Mouse (Mus musculus): ENCODE results near the gene Klhdc8b.
A peak's percentile ranks its signal among the peaks of the same experiment; 100 is the strongest.

The Klhdc8b gene

GRCm38 (mm10) chr9:108481520-108482210, 20.3 kb upstream of the Klhdc8b start:
- no peak for DNase-seq

- DNase-seq = no peak
These were observed 19.6 kb upstream of the Klhdc8b start for GRCm38 (mm10) chr9:108480813-108481519.

- DNase-seq = no peak
These were observed 18.5 kb upstream of the Klhdc8b start, which contains the start of gene Lamb2 for GRCm38 (mm10) chr9:108479721-108480351. Gene Lamb2, plus strand, starts transcription at chr9:108479736.

DNA sequence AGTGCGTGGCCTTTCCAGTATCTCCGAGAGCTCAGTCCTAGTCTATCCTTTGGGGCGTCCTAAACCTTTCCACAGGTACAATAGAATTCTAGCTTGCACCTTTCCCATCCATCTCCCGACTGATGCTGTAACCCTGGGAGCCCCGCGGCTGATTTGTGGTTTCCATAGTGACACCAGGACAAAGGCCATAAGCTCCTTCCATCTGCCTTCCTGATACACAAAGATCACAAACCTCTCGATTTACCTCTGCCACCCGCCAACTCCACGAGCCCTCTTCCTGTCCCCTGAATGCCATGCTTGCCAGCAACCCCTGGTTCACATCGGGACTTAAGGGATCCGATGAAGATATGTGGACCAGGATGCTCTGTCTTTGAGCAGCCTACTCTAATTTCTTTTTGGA, 17.9 kb upstream of the Klhdc8b start:
- no peak for DNase-seq

GRCm38 (mm10) chr9:108478638-108479156, 17.3 kb upstream of the Klhdc8b start:
- peak; percentile 41 to 61 for DNase-seq

GRCm38 (mm10) chr9:108474528-108474927, 13.1 kb upstream of the Klhdc8b start:
- no peak for DNase-seq

DNA sequence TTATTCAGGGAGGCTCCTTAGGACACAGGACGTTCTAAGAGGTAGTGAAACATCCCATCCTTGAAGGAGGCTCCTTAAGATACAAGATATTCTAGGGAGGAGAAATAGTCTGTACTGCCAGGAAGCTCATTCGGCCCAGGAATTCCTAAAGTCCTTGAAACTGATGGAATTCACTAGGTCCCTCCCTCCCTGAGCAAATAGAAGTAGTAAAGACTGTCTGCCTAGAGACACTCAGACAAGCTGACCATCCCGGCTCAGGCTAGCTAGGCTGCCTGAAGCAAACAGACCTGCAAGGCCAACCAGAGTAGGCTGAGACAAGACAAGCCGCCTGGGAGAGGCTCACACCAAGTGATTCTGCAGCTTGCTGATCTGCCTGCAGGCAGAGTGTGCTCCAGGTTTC, 8.5 kb upstream of the Klhdc8b start:
- no peak for DNase-seq

GRCm38 (mm10) chr9:108469430-108469829, 8.0 kb upstream of the Klhdc8b start:
- no peak for DNase-seq

DNA sequence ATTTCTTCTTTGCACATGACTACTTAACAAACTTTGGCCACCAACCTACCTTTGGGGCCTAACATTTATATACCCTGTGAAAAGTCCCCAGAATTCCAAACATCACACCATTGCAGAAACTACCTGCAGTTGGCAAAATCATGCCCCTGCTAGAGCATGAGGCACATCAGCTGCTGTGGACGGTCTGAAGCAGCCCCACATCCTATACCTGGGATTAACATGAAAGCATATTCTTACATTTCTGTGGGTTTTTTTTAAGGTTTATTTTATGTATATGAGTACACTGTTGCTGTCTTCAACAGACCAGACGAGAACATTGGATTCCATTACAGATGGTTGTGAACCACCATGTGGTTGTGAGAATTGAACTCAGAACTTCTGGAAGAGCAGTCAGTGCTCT, 4.8 kb upstream of the Klhdc8b start:
- DNase-seq = no peak

GRCm38 (mm10) chr9:108463713-108464112, 2.3 kb upstream of the Klhdc8b start:
- peak in 1 of 2 experiments; percentile 3 for DNase-seq

DNA sequence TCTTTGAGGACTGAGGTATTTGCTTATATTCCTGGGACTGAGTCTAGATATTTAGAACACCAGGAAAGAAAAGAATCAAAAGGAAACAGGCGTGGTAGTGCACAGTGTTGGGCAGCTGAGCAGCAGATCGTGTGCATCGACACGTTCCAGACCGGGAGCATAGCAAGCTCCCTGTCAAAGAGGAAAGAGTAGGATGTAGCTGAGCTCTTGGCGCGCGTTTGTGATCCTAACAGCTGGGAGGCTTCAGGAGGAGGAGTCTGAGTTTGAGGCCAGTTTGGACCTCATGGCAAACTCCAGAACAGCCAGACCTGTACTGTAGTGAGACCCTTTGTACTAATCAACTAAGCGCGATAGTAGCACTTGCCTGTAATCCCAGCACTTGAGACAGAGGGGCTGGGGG, 811 bp upstream of the Klhdc8b start:
- no peak for DNase-seq

GRCm38 (mm10) chr9:108461675-108462074, 294 bp upstream of the Klhdc8b start:
- no peak for DNase-seq

- DNase-seq = peak; percentile 96 to 97
These were observed 832 bp downstream of the Klhdc8b start, which contains the start of gene Ccdc71 for GRCm38 (mm10) chr9:108460319-108461178. Gene Ccdc71, plus strand, starts transcription at chr9:108460527.

DNA sequence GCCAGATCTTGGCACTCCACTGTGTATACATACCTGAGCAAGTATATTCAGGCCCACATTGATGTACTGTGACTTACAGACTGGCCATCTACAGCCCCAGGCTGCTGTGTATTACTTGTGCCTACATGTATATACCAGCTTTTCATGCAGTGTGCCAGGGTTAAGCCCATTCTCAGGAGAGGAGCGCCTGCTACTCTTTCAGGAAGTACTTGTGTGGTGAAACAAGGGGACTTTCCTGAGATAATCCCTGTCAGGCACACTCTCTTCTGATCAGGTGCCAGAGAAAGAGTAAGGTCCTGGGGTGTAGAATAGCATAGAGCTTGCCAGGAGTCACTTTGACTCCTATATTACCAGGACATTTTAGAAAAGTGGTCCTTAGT, 1.5 kb downstream of the Klhdc8b start:
- DNase-seq = no peak

DNA sequence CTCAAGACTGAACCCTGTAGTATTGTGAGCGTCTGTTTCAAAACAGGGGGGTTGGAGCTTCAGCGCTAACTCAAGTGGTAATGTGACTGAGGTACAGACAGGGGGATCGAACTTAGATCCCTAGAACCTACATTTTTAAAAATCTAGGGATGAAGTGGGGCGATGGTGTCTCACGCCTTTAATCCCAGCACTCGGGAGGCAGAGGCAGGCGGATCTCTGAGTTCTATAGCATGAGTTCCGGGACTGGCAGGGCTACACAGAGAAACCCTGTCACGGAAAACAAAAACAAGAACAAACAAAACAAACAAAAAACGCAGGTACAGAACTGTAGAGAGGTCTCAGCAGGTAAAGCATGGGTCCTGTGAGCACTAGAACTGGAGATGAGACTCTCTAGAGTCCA, 4.4 kb downstream of the Klhdc8b start:
- no peak for DNase-seq

GRCm38 (mm10) chr9:108455747-108456571, 5.4 kb downstream of the Klhdc8b start:
- no peak for DNase-seq

DNA sequence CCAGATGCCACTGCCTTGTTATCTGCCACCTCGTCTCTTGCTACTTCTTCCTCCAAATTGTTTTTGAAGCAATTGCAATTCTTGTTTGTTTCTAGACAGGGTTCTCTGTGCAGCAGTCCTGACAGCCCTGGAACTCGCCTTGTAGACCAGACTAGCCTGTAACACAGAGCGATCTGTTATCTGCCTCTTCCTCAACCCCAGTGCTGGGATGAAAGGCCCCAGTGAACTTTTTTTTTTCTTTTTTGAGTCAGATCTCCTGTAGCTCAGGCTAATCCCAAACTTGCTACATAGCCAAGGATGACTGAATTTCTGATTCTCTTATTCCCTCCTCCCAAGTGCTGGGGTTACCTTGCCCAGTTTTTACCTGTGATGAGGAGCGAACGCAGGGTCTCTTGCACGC, 7.0 kb downstream of the Klhdc8b start:
- no peak for DNase-seq

DNA sequence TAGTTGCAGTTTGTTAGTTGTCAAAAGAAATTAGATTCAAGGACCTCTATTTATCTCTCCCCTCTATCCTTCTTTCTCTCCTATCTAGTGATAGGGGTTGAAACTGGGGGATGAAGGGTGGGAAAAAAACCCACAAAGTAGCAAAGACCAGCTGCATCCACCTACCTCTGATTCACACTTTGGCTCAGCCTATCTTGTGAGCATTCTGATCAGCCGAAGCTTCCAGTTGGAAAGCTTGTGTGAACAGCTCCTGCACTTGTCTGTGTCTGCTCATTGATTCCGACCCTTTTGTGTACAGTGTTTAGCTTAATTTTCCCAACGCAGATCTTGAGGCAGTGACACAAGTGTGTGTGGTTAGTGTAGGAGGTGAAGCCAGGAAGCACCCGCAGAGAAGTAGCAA, 7.9 kb downstream of the Klhdc8b start:
- DNase-seq = no peak

GRCm38 (mm10) chr9:108452911-108453310, 8.5 kb downstream of the Klhdc8b start:
- no peak for DNase-seq

GRCm38 (mm10) chr9:108452291-108452906, 9.0 kb downstream of the Klhdc8b start:
- DNase-seq = peak; percentile 97 to 98

DNA sequence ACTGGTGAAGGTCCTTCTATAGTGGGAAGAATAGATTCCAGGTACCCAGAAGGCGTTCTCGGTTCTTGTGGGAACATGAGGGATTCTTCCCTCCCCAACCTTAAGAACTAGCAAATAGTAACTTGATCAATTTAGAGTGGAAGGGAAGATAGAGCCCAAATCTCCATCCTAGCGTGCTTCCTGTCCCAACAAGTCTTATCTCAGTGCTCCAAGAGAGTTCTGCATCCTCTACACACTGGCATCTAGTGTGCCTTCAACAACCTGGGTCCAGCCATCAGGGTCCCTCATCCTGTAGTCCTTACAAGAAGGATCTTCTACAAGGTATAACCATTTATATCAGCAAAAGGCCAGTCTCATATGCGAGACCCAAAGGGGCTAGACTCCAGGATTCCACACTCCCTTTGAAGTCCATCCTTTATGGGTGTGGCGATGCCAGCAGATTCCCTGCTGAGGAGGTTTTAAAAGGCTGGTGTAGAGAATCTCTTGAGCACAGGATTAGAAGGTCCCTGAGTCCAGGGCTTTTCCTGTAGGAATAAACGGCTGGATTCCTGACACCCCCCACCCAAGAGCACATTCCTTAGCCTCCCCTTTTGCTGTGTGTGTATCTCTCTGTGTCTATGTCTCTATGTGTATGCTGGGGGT, 9.7 kb downstream of the Klhdc8b start:
- DNase-seq = no peak
